Mouse (Mus musculus): ENCODE data around the gene Tyw5. TPM values are rescaled to one million over a fixed set of nuclear protein-coding genes. Genes with fewer than 3 reads are reported as not detected.

Tyw5 gene
- polyA plus RNA-seq, 1 experiment from 2014 or later = 31.2 TPM

DNA sequence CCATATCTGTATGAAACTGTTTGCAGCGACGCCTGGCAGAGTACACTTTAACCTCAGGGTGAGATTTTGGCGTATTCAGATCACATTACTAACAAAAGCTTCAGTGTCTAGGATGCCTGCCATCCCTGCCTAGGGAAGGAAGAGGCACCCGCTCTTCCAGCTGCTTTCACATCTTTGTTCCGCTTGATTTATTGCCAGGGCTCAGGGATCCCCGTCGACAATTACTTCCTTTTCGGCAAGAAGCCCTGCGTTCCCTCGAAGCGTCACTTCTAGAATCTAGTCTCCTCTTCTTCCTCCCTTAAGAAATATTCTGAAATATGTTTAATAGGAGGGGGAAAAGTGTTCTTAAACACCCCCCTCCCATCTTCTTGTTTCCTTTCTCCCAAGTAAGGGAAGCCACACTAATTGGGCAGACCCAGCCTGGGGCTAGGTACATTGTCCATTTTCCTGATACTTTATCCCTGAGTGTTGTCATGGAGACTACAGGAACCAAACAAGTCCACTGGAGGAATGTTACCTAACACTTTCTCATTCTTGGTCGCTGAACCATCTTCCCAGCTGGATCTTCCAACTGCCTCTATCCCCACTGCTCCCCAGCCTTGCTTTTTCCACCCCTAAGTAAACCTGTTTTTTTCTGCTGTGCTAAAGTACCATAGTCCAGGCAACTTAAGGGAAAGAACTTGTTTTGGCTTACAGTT, 23.0 kb upstream of the Tyw5 start:
- H3K27ac ChIP-seq (ENCODE audit: low read length) = peak overlapping the region; percentile 47; the same call in 1 of the 2 replicates
- no peaks in the 10 kb centered on the region for H3K27me3 ChIP-seq (ENCODE audit: control insufficient read depth, insufficient read depth, low read depth, low read length)
- no peaks in the 10 kb centered on the region for H3K9me3 ChIP-seq (replicated peaks; ENCODE audit: control insufficient read depth, low read length, poor library complexity, severe bottlenecking)
- no peaks in the 10 kb centered on the region for H3K36me3 ChIP-seq (ENCODE audit: control insufficient read depth, insufficient read depth, low read length)
- 2% methylated on average over 12 of the region's 12 CpGs for WGBS
- H3K9ac ChIP-seq (ENCODE audit: low read depth, low read length) = 0 out of 2 replicates have a peak overlapping the region, but pooled peaks have one; percentile 32
- peak overlapping the region; percentile 45 for H3K4me2 ChIP-seq (ENCODE audit: low read length)
- 0 out of 2 replicates have a peak overlapping the region, but pooled peaks have one; percentile 4 for H3K4me3 ChIP-seq (ENCODE audit: low read depth, low read length)
- peaks cover 13% of the 10 kb centered on the region for H3K4me1 ChIP-seq (ENCODE audit: control insufficient read depth, insufficient read depth, low read length)
- peak; percentile 67 for ATAC-seq

DNA sequence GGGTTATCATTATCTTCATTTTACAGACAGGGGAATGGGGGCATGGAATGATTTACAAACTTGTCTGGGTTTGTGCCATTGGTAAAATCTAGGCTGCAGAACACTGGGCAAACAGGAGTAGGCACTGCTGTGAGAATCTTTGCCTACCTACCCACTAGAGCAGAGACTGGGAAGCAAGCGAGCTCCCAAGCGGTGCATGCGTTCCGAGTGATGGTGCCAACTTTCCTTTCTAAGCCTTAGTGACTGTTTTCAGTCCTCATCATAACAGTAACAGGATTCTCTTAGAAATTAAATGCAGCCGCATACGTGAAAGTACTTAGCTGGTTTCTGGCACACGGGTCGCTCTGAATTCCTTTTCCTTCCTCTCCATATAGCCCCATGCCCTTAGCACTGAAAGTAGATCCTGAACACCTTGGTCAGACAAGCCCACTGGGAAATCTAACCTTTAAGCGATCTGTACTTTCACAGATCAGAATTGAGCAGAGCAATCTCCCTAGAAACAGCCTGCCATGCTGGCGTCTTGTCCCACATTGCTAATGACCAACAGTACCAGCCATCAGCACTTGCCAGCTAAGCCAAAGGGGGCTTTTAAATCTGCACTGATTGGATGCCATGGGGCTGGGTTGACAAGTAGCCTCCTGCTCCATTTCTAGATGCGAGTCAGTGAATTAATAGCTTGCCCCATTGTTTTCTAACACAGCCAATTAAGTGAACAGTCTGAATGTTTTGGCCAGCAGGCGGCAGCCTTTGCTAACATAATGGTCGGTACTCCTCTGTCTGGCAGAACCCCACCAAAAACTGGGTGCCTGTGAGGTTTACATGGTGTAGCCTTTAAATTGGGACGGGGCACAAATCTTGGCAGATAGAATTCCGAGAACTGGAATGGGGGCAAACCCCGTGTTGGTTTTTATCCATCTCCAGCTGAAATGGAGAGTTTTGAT, 21.7 kb upstream of the Tyw5 start:
- WGBS = 43% methylated on average over 16 of the region's 16 CpGs

DNA sequence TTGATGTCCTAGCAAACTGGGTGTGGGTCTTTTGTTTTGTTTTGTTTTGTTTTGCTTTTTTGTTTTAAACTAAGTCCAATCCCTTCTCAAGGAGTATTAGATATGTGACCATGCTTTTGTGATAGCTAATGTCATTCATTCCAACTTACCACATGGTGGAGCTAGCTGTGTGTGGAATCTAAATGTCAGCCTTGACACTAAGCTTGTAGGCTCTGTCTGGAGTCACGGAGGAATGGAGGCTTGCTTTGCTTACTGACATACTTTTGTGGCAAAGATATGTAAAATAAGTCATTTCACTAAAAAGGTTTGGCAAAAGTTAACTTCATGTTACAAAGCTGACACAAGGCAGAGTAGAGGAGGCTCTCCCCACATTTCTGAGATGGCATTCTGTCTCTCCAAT, 16.8 kb upstream of the Tyw5 start:
- H3K4me3 ChIP-seq (ENCODE audit: low read depth, low read length) = no peak overlapping the region
- H3K4me2 ChIP-seq (ENCODE audit: low read length) = no peak overlapping the region
- H3K4me1 ChIP-seq (ENCODE audit: control insufficient read depth, insufficient read depth, low read length) = peaks cover 4% of the 10 kb centered on the region; the same call in 1 of the 2 replicates
- no peak overlapping the region for H3K9ac ChIP-seq (ENCODE audit: low read depth, low read length)
- no peak overlapping the region for H3K27ac ChIP-seq (ENCODE audit: low read length)
- H3K27me3 ChIP-seq (ENCODE audit: control insufficient read depth, insufficient read depth, low read depth, low read length) = no peaks in the 10 kb centered on the region
- no peaks in the 10 kb centered on the region for H3K36me3 ChIP-seq (ENCODE audit: control insufficient read depth, insufficient read depth, low read length)
- WGBS = 3% methylated on average over 1 of the region's 1 CpGs
- ATAC-seq = peak; percentile 80
- H3K9me3 ChIP-seq (replicated peaks; ENCODE audit: control insufficient read depth, low read length, poor library complexity, severe bottlenecking) = no peaks in the 10 kb centered on the region

More for the DNA sequence above, 21.7 kb upstream of the Tyw5 start:
- Histone ChIP-seq H3K4me1 (ENCODE audit: control insufficient read depth, insufficient read depth, low read length) (peaks cover 13% of the 10 kb centered on the region), H3K9ac (ENCODE audit: low read depth, low read length) (peak overlapping the region; percentile 52; the same call in 1 of the 2 replicates), H3K36me3 (ENCODE audit: control insufficient read depth, insufficient read depth, low read length) (no peaks in the 10 kb centered on the region), H3K4me2 (ENCODE audit: low read length) (peak overlapping the region; percentile 46), H3K27ac (ENCODE audit: low read length) (0 out of 2 replicates have a peak overlapping the region, but pooled peaks have one; percentile 5), H3K27me3 (ENCODE audit: control insufficient read depth, insufficient read depth, low read depth, low read length) (no peaks in the 10 kb centered on the region), H3K9me3 (replicated peaks; ENCODE audit: control insufficient read depth, low read length, poor library complexity, severe bottlenecking) (no peaks in the 10 kb centered on the region), H3K4me3 (ENCODE audit: low read depth, low read length) (no peak overlapping the region)
- peak; percentile 92 for ATAC-seq

DNA sequence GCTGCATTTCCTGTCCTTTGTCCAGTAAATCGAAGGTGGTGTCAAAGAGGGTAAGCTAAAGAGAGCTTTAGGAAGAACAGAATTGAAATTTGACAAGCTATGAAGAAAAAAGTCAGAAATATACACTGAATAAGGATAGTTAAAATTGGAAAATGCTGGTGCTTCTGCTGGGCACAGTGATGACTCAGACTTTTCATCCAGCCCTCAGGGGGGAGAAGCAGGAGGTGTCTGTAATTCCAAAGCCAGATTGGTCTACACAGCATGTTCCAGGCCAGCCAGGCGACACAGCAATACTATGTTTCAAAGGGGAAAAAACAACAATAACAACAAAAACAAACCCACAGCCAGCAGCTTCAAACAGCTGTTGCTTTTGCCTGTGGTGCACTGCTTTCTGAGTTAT, 6.5 kb upstream of the Tyw5 start:
- H3K27me3 ChIP-seq (ENCODE audit: control insufficient read depth, insufficient read depth, low read depth, low read length) = no peaks in the 10 kb centered on the region
- H3K4me2 ChIP-seq (ENCODE audit: low read length) = no peak overlapping the region
- ATAC-seq = no peak
- H3K9ac ChIP-seq (ENCODE audit: low read depth, low read length) = no peak overlapping the region
- no peak overlapping the region for H3K4me3 ChIP-seq (ENCODE audit: low read depth, low read length)
- peaks cover 33% of the 10 kb centered on the region for H3K36me3 ChIP-seq (ENCODE audit: control insufficient read depth, insufficient read depth, low read length)
- no peaks in the 10 kb centered on the region for H3K9me3 ChIP-seq (replicated peaks; ENCODE audit: control insufficient read depth, low read length, poor library complexity, severe bottlenecking)
- peaks cover 11% of the 10 kb centered on the region for H3K4me1 ChIP-seq (ENCODE audit: control insufficient read depth, insufficient read depth, low read length)
- WGBS = 88% methylated on average over 2 of the region's 2 CpGs
- H3K27ac ChIP-seq (ENCODE audit: low read length) = no peak overlapping the region

GRCm38 (mm10) chr1:57408994-57409393, 2.1 kb upstream of the Tyw5 start:
- H3K4me1 ChIP-seq (ENCODE audit: control insufficient read depth, insufficient read depth, low read length) = peaks cover 34% of the 10 kb centered on the region
- H3K4me3 ChIP-seq (ENCODE audit: low read depth, low read length) = no peak overlapping the region; the same call in 1 of the 2 replicates
- no peaks in the 10 kb centered on the region for H3K27me3 ChIP-seq (ENCODE audit: control insufficient read depth, insufficient read depth, low read depth, low read length)
- ATAC-seq = no peak
- H3K9me3 ChIP-seq (replicated peaks; ENCODE audit: control insufficient read depth, low read length, poor library complexity, severe bottlenecking) = no peaks in the 10 kb centered on the region
- H3K27ac ChIP-seq (ENCODE audit: low read length) = no peak overlapping the region
- peaks cover 16% of the 10 kb centered on the region for H3K36me3 ChIP-seq (ENCODE audit: control insufficient read depth, insufficient read depth, low read length)
- H3K4me2 ChIP-seq (ENCODE audit: low read length) = no peak overlapping the region; the same call in 1 of the 2 replicates
- H3K9ac ChIP-seq (ENCODE audit: low read depth, low read length) = no peak overlapping the region
- 94% methylated on average over 2 of the region's 2 CpGs for WGBS

GRCm38 (mm10) chr1:57402116-57402515, 4.8 kb downstream of the Tyw5 start:
- ATAC-seq = no peak
- Histone ChIP-seq H3K36me3 (ENCODE audit: control insufficient read depth, insufficient read depth, low read length) (no peaks in the 10 kb centered on the region; the same call in 1 of the 2 replicates), H3K27ac (ENCODE audit: low read length) (no peak overlapping the region), H3K9ac (ENCODE audit: low read depth, low read length) (no peak overlapping the region), H3K9me3 (replicated peaks; ENCODE audit: control insufficient read depth, low read length, poor library complexity, severe bottlenecking) (no peaks in the 10 kb centered on the region), H3K4me3 (ENCODE audit: low read depth, low read length) (no peak overlapping the region), H3K4me2 (ENCODE audit: low read length) (no peak overlapping the region), H3K27me3 (ENCODE audit: control insufficient read depth, insufficient read depth, low read depth, low read length) (no peaks in the 10 kb centered on the region), H3K4me1 (ENCODE audit: control insufficient read depth, insufficient read depth, low read length) (peaks cover 11% of the 10 kb centered on the region)
- WGBS = 91% methylated on average over 5 of the region's 5 CpGs

DNA sequence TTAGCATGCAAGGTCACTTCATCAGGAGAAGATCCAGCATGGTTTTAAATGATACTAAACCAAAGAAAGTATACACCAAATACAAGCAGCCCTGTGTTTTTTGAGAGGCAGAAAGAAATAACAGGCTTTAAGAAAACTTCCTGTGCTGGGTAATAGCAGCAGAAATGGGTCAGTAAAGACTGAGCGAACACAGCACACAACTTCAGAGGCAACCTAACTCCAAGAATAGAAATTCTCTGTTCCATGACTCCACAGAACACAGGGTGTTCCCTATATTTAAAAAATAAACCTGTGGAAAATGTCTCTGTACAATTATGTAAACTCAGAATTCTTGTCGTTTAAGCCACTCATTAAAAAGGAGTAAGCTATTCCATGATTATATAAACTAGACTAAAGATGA, 6.0 kb downstream of the Tyw5 start:
- no peaks in the 10 kb centered on the region for H3K27me3 ChIP-seq (ENCODE audit: control insufficient read depth, insufficient read depth, low read depth, low read length)
- H3K36me3 ChIP-seq (ENCODE audit: control insufficient read depth, insufficient read depth, low read length) = peaks cover 5% of the 10 kb centered on the region; the same call in 1 of the 2 replicates
- no peak overlapping the region for H3K9ac ChIP-seq (ENCODE audit: low read depth, low read length)
- no peak overlapping the region for H3K4me3 ChIP-seq (ENCODE audit: low read depth, low read length)
- H3K9me3 ChIP-seq (replicated peaks; ENCODE audit: control insufficient read depth, low read length, poor library complexity, severe bottlenecking) = no peaks in the 10 kb centered on the region
- H3K4me1 ChIP-seq (ENCODE audit: control insufficient read depth, insufficient read depth, low read length) = peaks cover 11% of the 10 kb centered on the region
- no peak for ATAC-seq
- no peak overlapping the region for H3K4me2 ChIP-seq (ENCODE audit: low read length)
- no peak overlapping the region for H3K27ac ChIP-seq (ENCODE audit: low read length)
- WGBS = 93% methylated on average over 2 of the region's 2 CpGs

GRCm38 (mm10) chr1:57400321-57400720, 6.6 kb downstream of the Tyw5 start:
- H3K36me3 ChIP-seq (ENCODE audit: control insufficient read depth, insufficient read depth, low read length) = peaks cover 5% of the 10 kb centered on the region; the same call in 1 of the 2 replicates
- ATAC-seq = no peak
- peaks cover 6% of the 10 kb centered on the region for H3K4me1 ChIP-seq (ENCODE audit: control insufficient read depth, insufficient read depth, low read length)
- no peak overlapping the region for H3K4me3 ChIP-seq (ENCODE audit: low read depth, low read length)
- no peak overlapping the region for H3K9ac ChIP-seq (ENCODE audit: low read depth, low read length)
- no peaks in the 10 kb centered on the region for H3K27me3 ChIP-seq (ENCODE audit: control insufficient read depth, insufficient read depth, low read depth, low read length)
- no peak overlapping the region for H3K4me2 ChIP-seq (ENCODE audit: low read length)
- H3K27ac ChIP-seq (ENCODE audit: low read length) = no peak overlapping the region
- H3K9me3 ChIP-seq (replicated peaks; ENCODE audit: control insufficient read depth, low read length, poor library complexity, severe bottlenecking) = no peaks in the 10 kb centered on the region
- WGBS = 88% methylated on average over 2 of the region's 2 CpGs

All from midbrain, embryonic 16.5 days (tissue).